Mouse (Mus musculus): ENCODE data around the gene Trim56. TPM values are rescaled to one million over a fixed set of nuclear protein-coding genes. Genes with fewer than 3 reads are reported as not detected.

The Trim56 gene
- polyA plus RNA-seq, 1 experiment: 7.4 TPM

DNA sequence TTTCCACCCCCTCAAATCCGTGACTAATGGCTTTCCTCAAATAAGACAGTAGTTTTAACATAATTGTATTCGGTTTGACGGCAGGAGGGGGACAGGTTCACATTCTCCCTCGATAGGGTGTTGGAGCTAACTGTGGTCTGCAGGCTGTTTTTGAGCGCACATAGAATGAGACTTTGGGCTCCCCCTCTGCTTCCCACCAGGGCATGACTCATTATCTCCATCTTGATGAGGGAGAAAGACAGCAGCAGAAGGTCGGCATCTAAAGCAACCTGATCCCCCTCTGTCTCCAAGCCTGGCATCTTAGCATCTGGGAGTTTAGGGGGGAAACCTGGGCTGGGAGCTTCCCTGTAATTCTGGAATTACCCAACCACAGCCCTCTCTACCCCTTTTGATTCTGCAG, 50.6 kb downstream of the Trim56 start:
- Histone ChIP-seq H3K27me3 (ENCODE audit: control insufficient read depth, insufficient read depth, insufficient read length) (no peaks in the 10 kb centered on the region), H3K79me3 (ENCODE audit: low read depth) (peaks cover 29% of the 10 kb centered on the region), H3ac (ENCODE audit: control insufficient read depth, insufficient read length, low read depth) (no peak overlapping the region), H3K36me3 (ENCODE audit: control insufficient read depth, insufficient read depth) (peaks cover 87% of the 10 kb centered on the region), H3K4me3 (ENCODE audit: insufficient read depth, poor library complexity, severe bottlenecking) (no peak overlapping the region), H3K79me2 (ENCODE audit: control insufficient read depth, insufficient read depth) (peaks cover 41% of the 10 kb centered on the region)
- TF ChIP-seq MAX (IDR thresholded peaks at IDR 0.05) (no peak), MYOD1 (IDR thresholded peaks at IDR 0.05; ENCODE audit: control insufficient read depth, insufficient read length, low read depth) (peak; percentile 83), CEBPB (IDR thresholded peaks at IDR 0.05; ENCODE audit: low read depth) (no peak), USF1 (IDR thresholded peaks at IDR 0.05; ENCODE audit: low read depth) (no peak)

- H3K27me3 ChIP-seq (ENCODE audit: control insufficient read depth, insufficient read depth, insufficient read length): no peaks in the 10 kb centered on the region
- H3K4me3 ChIP-seq (ENCODE audit: insufficient read depth, poor library complexity, severe bottlenecking): no peak overlapping the region
- H3K79me2 ChIP-seq (ENCODE audit: control insufficient read depth, insufficient read depth): peaks cover 15% of the 10 kb centered on the region
- H3ac ChIP-seq (ENCODE audit: control insufficient read depth, insufficient read length, low read depth): no peak overlapping the region
- H3K79me3 ChIP-seq (ENCODE audit: low read depth): peaks cover 10% of the 10 kb centered on the region
- peaks cover 65% of the 10 kb centered on the region for H3K36me3 ChIP-seq (ENCODE audit: control insufficient read depth, insufficient read depth)
- no peak for TF ChIP-seq MYOG (IDR thresholded peaks at IDR 0.05; ENCODE audit: control insufficient read depth, extremely low read depth, insufficient read length)
- no peak for TF ChIP-seq CTCF (IDR thresholded peaks at IDR 0.05; ENCODE audit: control insufficient read depth, insufficient read depth, insufficient read length)
- TF ChIP-seq MAX (IDR thresholded peaks at IDR 0.05): no peak
- no peak for TF ChIP-seq USF1 (IDR thresholded peaks at IDR 0.05; ENCODE audit: low read depth)
- no peak for TF ChIP-seq CEBPB (IDR thresholded peaks at IDR 0.05; ENCODE audit: low read depth)
- no peak for TF ChIP-seq FOSL1 (IDR thresholded peaks at IDR 0.05; ENCODE audit: insufficient read depth, low read length, poor library complexity, severe bottlenecking)
- TF ChIP-seq MYOD1 (IDR thresholded peaks at IDR 0.05; ENCODE audit: control insufficient read depth, insufficient read length, low read depth): no peak
Observed at GRCm38 (mm10) chr5:137062601-137063000, 53.4 kb downstream of the Trim56 start.

DNA sequence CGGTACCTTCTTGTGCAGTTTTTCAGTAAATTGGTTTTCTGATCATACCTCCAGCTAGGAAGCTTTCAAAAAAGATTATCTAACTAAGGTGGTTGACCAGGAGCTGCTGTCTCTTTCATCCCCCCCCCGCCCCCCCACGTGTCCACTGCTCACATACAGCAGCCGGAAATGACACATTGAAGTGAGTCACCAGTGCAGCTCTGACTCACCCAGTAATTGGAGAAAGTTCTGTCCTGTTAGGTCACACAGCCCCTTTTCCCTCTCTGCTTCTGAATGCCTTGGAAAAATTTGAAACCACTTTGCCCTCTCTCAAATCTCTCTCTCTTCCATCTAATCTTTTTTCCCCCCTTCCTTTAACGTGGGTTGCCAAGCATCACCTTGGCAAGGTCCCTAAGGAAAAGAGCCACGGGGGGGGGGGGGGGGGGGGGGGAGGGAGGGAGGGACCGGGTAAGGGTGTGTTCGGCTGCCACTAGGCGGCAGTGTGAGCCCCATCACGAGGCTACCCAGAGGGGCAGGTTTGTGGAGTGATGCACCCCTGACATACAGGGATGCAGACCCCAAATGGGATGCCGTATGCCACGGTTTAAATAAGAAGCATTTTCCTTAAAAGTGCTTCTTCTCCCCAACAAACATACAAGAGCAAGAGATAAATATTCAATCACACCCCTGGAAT, 54.1 kb downstream of the Trim56 start:
- TF ChIP-seq USF1 (IDR thresholded peaks at IDR 0.05; ENCODE audit: low read depth) (peak; percentile 36), FOSL1 (IDR thresholded peaks at IDR 0.05; ENCODE audit: insufficient read depth, low read length, poor library complexity, severe bottlenecking) (peak; percentile 94), CTCF (IDR thresholded peaks at IDR 0.05; ENCODE audit: control insufficient read depth, insufficient read depth, insufficient read length) (peak; percentile 57), CEBPB (IDR thresholded peaks at IDR 0.05; ENCODE audit: low read depth) (no peak)
- H3ac ChIP-seq (ENCODE audit: control insufficient read depth, insufficient read length, low read depth): no peak overlapping the region
- H3K79me3 ChIP-seq (ENCODE audit: low read depth): peaks cover 10% of the 10 kb centered on the region
- H3K4me3 ChIP-seq (ENCODE audit: insufficient read depth, poor library complexity, severe bottlenecking): peak overlapping the region; percentile 12
- H3K27me3 ChIP-seq (ENCODE audit: control insufficient read depth, insufficient read depth, insufficient read length): no peaks in the 10 kb centered on the region
- H3K36me3 ChIP-seq (ENCODE audit: control insufficient read depth, insufficient read depth): peaks cover 59% of the 10 kb centered on the region
- H3K79me2 ChIP-seq (ENCODE audit: control insufficient read depth, insufficient read depth): peaks cover 8% of the 10 kb centered on the region

Other genes with a start within 250 kb of the Trim56 start
- gene Col26a1, start 233.0 kb downstream of the Trim56 start, polyA plus RNA-seq (2012; fragmentation: generic; extraction: Trizol): 0.11 TPM
- 21.6 TPM for gene Ift22, start 208.1 kb downstream of the Trim56 start, polyA plus RNA-seq (2012; fragmentation: generic; extraction: Trizol)
- 311 TPM for gene Fis1, start 162.9 kb downstream of the Trim56 start, polyA plus RNA-seq (2012; fragmentation: generic; extraction: Trizol)
- gene Cldn15, start 149.6 kb downstream of the Trim56 start, polyA plus RNA-seq (2012; fragmentation: generic; extraction: Trizol): 5.1 TPM
- gene Plod3, start 129.2 kb downstream of the Trim56 start, polyA plus RNA-seq (2012; fragmentation: generic; extraction: Trizol): 140 TPM
- 101 TPM for gene Znhit1, start 128.2 kb downstream of the Trim56 start, polyA plus RNA-seq (2012; fragmentation: generic; extraction: Trizol)
- gene Vgf, start 89.8 kb downstream of the Trim56 start, polyA plus RNA-seq (2012; fragmentation: generic; extraction: Trizol): 0.28 TPM
- 360 TPM for gene Ap1s1, start 70.1 kb downstream of the Trim56 start, polyA plus RNA-seq (2012; fragmentation: generic; extraction: Trizol)
- 131 TPM for gene Serpine1, start 43.9 kb downstream of the Trim56 start, polyA plus RNA-seq (2012; fragmentation: generic; extraction: Trizol)
- not detected for gene Muc3, start 33.1 kb upstream of the Trim56 start, polyA plus RNA-seq (2012; fragmentation: generic; extraction: Trizol)
- not detected for gene Muc3a, start 96.2 kb upstream of the Trim56 start, polyA plus RNA-seq (2012; fragmentation: generic; extraction: Trizol)
- gene Ache, start 171.3 kb upstream of the Trim56 start, polyA plus RNA-seq (2012; fragmentation: generic; extraction: Trizol): 0.06 TPM
- 10.6 TPM for gene Ufsp1, start 178.4 kb upstream of the Trim56 start, polyA plus RNA-seq (2012; fragmentation: generic; extraction: Trizol)
- gene Srrt, start 191.5 kb upstream of the Trim56 start, polyA plus RNA-seq (2012; fragmentation: generic; extraction: Trizol): 130 TPM
- 80.0 TPM for gene Trip6, start 198.2 kb upstream of the Trim56 start, polyA plus RNA-seq (2012; fragmentation: generic; extraction: Trizol)
- gene Slc12a9, start 217.4 kb upstream of the Trim56 start, polyA plus RNA-seq (2012; fragmentation: generic; extraction: Trizol): 7.3 TPM
- 25.2 TPM for gene Ephb4, start 233.9 kb upstream of the Trim56 start, polyA plus RNA-seq (2012; fragmentation: generic; extraction: Trizol)